Mouse (Mus musculus): ENCODE measurements around the gene Ypel2. TPM values are rescaled to one million over a fixed set of nuclear protein-coding genes. Genes with fewer than 3 reads are reported as not detected.

The Ypel2 gene
- polyA plus RNA-seq, 1 experiment from 2014 or later, result 7.7 TPM

DNA sequence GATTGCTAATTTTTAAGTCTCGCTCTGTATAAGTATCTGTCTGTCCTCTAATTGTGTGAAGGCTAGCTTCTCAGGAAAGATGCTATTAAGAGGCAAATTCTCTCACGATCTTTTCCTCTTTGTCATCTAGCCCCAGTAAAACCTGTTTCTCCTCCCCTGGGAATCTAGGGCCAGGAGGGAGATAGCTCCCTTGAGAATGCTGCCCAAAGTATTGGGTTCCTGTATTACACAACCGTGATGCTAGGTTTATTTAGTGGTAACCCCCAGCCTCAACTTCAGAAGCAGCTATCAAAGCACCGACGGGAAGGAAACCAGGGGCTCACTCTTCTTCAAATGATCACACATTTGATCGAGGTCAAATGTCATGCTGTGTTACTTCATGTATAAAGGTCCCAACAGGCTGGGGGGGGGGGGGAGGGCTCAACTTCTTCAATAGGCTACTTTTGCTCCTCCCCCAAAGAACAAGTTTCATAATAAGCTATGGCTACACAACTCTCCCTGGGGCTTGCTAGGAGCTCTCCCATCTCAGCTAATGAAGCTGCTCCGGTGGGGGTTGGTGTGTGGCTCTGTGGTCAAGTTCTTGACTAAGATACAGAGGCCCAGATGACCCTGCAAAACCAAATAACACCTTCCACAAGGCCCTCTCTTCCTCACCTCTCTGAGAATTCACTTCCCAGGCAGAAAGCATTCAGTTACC is 22.3 kb downstream of the Ypel2 start:
- ATAC-seq (ENCODE audit: insufficient read depth, low FRiP score, low read depth), result no peak
- 64% methylated on average over 7 of the region's 7 CpGs for WGBS
- H3K4me1 ChIP-seq, result peaks cover 18% of the 10 kb centered on the region

DNA sequence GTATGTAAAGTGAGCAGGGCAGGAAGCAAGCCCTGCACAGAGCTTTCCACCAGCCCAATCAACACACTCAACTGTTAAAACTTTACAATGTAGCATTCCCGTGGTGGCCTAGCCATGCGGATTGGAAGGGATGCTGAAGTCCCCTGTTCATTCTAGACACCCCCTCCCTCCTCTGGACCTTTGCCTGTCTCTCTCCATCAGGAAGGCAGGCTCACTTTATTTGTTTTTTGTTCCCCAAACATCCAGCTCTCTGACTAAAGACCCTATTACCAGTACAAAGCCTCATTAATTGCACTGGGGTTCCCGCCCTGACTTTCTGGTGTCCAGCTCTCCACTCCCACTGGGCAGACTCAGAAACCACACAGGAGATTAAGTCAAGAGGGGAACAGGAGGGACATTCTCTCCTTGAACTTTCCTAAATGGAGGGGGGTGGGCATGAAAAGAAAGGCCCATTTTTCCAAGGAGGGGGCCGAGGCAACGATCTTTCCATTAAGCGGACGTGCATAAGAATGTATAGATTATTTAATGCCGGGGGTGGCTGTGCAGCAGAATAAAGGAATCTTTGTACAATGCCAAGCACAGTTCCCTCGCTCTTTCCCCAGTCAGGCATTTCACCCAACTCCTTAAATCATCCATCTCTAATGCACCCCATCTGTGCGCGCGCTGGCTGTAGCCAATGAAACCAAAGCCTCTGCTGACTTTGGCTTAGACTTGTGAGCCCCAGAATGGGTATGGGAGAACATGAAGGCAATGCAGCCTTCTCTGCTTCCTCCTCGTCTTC is 24.3 kb downstream of the Ypel2 start:
- no peak for ATAC-seq (ENCODE audit: insufficient read depth, low FRiP score, low read depth)

More for the DNA sequence above, 22.3 kb downstream of the Ypel2 start:
- H3K9ac ChIP-seq, result no peak overlapping the region
- H3K4me2 ChIP-seq, result no peak overlapping the region
- H3K9me3 ChIP-seq, result no peaks in the 10 kb centered on the region
- H3K36me3 ChIP-seq, result no peaks in the 10 kb centered on the region
- H3K27me3 ChIP-seq (replicated peaks), result no peaks in the 10 kb centered on the region
- H3K27ac ChIP-seq, result no peak overlapping the region
- H3K4me3 ChIP-seq (replicated peaks), result no peak overlapping the region

DNA sequence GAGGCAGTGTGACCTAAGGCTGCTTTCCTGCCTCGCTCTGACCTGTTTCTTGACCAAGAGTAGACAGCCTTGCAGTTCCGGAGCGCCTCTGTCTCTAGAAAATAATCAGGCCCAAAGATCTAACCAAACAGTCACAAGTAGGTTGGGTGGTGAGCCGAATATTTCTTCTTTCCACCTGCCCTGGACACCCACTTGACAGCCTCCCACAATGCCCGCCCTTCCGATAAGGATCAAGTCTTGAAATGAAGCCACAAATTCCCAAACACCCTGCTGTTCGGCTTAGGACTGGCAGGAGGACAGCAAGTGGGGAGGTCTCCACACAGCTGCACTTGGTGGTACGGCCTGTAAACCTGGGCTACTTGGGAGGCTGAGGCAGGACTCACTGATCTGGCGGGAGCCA is 26.0 kb downstream of the Ypel2 start:
- peaks cover 15% of the 10 kb centered on the region for H3K4me1 ChIP-seq
- no peak overlapping the region for H3K9ac ChIP-seq
- H3K36me3 ChIP-seq, result no peaks in the 10 kb centered on the region
- no peak overlapping the region for H3K4me3 ChIP-seq (replicated peaks)
- no peak for ATAC-seq (ENCODE audit: insufficient read depth, low FRiP score, low read depth)
- no peaks in the 10 kb centered on the region for H3K27me3 ChIP-seq (replicated peaks)
- no peak overlapping the region for H3K4me2 ChIP-seq
- H3K9me3 ChIP-seq, result no peaks in the 10 kb centered on the region
- H3K27ac ChIP-seq, result no peak overlapping the region
- 90% methylated on average over 9 of the region's 9 CpGs for WGBS

More for the DNA sequence above, 24.3 kb downstream of the Ypel2 start:
- no peaks in the 10 kb centered on the region for H3K9me3 ChIP-seq
- no peaks in the 10 kb centered on the region for H3K36me3 ChIP-seq
- no peak overlapping the region for H3K4me2 ChIP-seq
- no peak overlapping the region for H3K9ac ChIP-seq
- peaks cover 23% of the 10 kb centered on the region for H3K4me1 ChIP-seq
- no peak overlapping the region for H3K4me3 ChIP-seq (replicated peaks)
- peak overlapping the region; percentile 16 for H3K27ac ChIP-seq
- no peaks in the 10 kb centered on the region for H3K27me3 ChIP-seq (replicated peaks)
- 69% methylated on average over 13 of the region's 13 CpGs for WGBS

DNA sequence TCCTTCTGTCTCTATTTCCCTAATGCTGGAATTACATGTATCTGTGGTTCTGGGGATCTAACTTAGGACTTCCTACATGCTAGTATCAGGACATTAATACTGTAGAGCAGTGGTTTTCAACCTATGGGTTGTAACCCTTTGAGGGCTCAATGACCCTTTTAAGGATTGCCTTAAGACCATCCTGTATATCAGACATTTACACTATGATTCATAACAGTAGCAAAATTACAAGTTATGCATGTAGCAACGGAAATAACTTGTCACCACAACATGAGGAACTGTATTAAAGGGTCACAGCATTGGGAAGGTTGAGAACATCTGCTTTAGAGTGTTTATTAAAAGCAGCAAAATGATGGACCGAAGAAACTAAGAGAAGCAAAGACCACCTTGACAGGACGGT is 26.8 kb downstream of the Ypel2 start:
- Histone ChIP-seq H3K4me1 (peaks cover 24% of the 10 kb centered on the region), H3K27ac (no peak overlapping the region), H3K9ac (no peak overlapping the region), H3K4me3 (replicated peaks) (no peak overlapping the region), H3K4me2 (no peak overlapping the region), H3K27me3 (replicated peaks) (no peaks in the 10 kb centered on the region), H3K9me3 (no peaks in the 10 kb centered on the region), H3K36me3 (no peaks in the 10 kb centered on the region)
- ATAC-seq (ENCODE audit: insufficient read depth, low FRiP score, low read depth), result no peak
- 85% methylated on average over 3 of the region's 3 CpGs for WGBS

DNA sequence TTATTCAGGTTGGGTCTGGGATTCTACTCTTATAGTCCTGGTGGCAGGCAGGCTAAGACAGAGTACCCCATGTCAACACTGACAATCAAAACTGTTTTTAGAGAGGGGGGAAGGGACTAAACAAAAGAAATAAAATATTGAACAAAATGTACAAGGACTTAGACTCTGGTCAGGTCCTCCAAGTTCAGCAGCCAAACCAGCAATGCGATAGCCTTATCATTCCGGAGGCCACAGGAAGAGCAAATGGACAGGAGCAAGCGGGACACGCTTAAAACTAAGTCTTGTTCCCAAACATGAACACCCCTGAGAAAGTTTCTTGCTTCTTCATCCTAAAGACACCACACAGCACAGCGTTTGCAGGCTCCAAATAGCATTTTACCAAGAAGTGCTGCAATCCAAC is 28.4 kb downstream of the Ypel2 start:
- no peaks in the 10 kb centered on the region for H3K27me3 ChIP-seq (replicated peaks)
- 90% methylated on average over 5 of the region's 5 CpGs for WGBS
- H3K4me2 ChIP-seq, result no peak overlapping the region
- no peaks in the 10 kb centered on the region for H3K36me3 ChIP-seq
- no peak overlapping the region for H3K9ac ChIP-seq
- H3K4me3 ChIP-seq (replicated peaks), result no peak overlapping the region
- no peak overlapping the region for H3K27ac ChIP-seq
- ATAC-seq (ENCODE audit: insufficient read depth, low FRiP score, low read depth), result no peak
- H3K9me3 ChIP-seq, result no peaks in the 10 kb centered on the region
- peaks cover 35% of the 10 kb centered on the region for H3K4me1 ChIP-seq

DNA sequence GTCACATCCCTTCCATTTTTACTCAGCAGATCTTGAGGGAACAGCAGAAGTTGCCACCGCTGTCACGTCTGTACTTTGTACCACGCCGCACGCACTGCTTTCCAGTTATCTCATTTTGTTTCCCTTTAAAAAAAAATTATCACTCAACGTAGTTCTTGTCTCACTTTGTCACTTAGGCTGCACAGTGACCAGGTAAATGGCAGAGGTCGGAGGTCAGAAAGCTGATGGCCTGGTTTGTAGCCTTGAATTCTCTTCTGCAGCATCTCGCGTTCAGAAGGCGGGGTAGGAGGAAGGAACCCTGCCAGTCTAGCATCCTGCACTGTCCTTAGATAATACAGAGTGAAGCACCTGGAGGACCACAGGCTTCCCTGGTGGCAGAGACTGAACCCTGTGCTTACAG is 29.8 kb downstream of the Ypel2 start:
- H3K4me1 ChIP-seq, result peaks cover 49% of the 10 kb centered on the region
- H3K9me3 ChIP-seq, result no peaks in the 10 kb centered on the region
- H3K27ac ChIP-seq, result no peak overlapping the region
- no peaks in the 10 kb centered on the region for H3K27me3 ChIP-seq (replicated peaks)
- no peak overlapping the region for H3K4me3 ChIP-seq (replicated peaks)
- WGBS, result 76% methylated on average over 10 of the region's 10 CpGs
- H3K9ac ChIP-seq, result no peak overlapping the region
- no peaks in the 10 kb centered on the region for H3K36me3 ChIP-seq
- no peak overlapping the region for H3K4me2 ChIP-seq
- ATAC-seq (ENCODE audit: insufficient read depth, low FRiP score, low read depth), result no peak

DNA sequence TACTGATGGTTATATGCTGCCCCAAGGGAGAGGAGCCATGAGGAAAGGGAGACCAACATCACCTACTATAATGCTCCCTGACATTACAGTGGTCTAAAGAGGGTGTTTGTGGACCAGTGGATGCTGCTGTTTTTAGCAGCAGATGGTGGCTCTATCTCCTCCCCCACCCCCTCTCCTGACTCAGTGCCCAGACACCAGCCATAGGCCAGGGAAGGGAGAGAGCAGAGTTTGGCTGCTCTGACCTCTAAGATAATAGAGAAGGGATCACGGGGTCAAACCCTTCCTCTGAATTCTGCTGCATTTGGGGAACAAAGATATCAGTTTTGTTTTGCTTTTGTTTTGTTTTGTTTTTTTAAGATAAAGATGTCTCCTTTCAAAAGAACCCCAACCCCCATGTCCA is 30.5 kb downstream of the Ypel2 start:
- Histone ChIP-seq H3K4me1 (peaks cover 56% of the 10 kb centered on the region), H3K27ac (0 out of 2 replicates have a peak overlapping the region, but pooled peaks have one; percentile 80), H3K4me2 (no peak overlapping the region), H3K4me3 (replicated peaks) (no peak overlapping the region), H3K9ac (no peak overlapping the region), H3K36me3 (no peaks in the 10 kb centered on the region), H3K27me3 (replicated peaks) (no peaks in the 10 kb centered on the region), H3K9me3 (no peaks in the 10 kb centered on the region)
- 32% methylated on average over 1 of the region's 1 CpGs for WGBS
- no peak for ATAC-seq (ENCODE audit: insufficient read depth, low FRiP score, low read depth)

DNA sequence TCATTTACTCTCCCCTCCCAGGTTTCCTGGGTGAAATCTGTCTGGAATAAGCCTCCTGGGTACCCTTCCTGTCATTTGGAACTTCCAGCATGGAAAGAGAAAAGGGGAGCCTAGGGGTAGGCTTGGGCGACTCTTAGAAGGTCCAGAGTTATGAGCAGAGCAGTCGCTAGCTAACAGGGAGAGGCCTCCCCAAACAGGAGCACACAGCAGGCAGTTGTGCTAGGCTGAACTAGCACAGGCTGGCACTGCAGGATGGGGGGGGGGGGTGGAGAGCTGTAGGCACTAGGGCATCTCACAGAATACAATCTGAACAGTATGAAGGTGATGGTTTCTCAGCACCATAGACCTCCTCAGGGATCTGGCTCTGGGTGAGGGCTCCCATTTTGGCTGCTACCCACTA is 31.1 kb downstream of the Ypel2 start:
- Histone ChIP-seq H3K4me1 (peaks cover 61% of the 10 kb centered on the region), H3K4me2 (peak overlapping the region; percentile 32; the same call in 1 of the 2 replicates), H3K36me3 (no peaks in the 10 kb centered on the region), H3K9ac (no peak overlapping the region), H3K27me3 (replicated peaks) (no peaks in the 10 kb centered on the region), H3K4me3 (replicated peaks) (no peak overlapping the region), H3K27ac (peak overlapping the region; percentile 80), H3K9me3 (no peaks in the 10 kb centered on the region)
- whole genome bisulfite sequencing, result 40% methylated on average over 2 of the region's 2 CpGs
- peak; percentile 19; the same call in 1 of the 2 replicates for ATAC-seq (ENCODE audit: insufficient read depth, low FRiP score, low read depth)

DNA sequence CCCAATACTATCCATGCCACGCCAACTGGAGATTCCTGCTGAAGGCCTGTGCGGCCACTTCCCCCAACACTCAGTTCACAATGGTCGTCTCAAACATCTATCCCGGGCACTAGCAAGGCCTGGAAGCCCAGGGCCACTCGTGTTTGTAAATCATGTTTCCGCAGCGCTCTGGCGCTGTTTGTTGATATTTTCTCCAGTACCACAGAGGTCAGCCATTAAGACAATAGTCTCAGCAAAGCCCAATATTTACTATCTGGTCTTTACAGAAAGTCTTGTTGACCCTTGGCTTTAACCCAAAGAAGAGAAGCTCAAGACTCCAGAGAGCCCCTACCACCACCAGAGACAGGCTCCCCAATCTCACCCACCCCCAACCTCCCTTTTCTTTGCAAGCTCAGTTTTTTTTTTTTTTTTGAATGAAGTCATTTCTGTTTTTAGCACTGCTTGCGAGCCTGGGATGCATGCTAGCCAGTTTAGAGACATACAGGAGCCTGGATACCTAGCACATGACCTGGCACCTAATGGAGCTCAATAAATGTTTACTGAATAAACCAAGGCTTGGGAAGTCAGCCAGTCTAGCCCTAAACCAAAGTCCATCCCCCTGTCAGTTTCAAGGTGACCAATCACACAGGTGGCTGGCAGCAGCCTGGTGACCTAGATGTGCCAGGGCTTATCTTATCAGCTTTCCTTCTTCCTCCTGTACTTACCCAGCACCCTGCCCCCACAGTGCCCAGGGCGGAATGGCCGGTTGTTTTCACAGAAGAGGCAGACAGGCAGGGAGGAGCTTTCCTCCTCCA is 31.8 kb downstream of the Ypel2 start:
- ATAC-seq (ENCODE audit: insufficient read depth, low FRiP score, low read depth), result peak; percentile 90
- H3K27ac ChIP-seq, result peak overlapping the region; percentile 80
- H3K4me1 ChIP-seq, result peaks cover 65% of the 10 kb centered on the region
- 35% methylated on average over 11 of the region's 11 CpGs for WGBS
- peak overlapping the region; percentile 32 for H3K4me2 ChIP-seq
- H3K36me3 ChIP-seq, result no peaks in the 10 kb centered on the region
- no peak overlapping the region for H3K9ac ChIP-seq
- H3K27me3 ChIP-seq (replicated peaks), result no peaks in the 10 kb centered on the region
- H3K9me3 ChIP-seq, result no peaks in the 10 kb centered on the region
- no peak overlapping the region for H3K4me3 ChIP-seq (replicated peaks)

DNA sequence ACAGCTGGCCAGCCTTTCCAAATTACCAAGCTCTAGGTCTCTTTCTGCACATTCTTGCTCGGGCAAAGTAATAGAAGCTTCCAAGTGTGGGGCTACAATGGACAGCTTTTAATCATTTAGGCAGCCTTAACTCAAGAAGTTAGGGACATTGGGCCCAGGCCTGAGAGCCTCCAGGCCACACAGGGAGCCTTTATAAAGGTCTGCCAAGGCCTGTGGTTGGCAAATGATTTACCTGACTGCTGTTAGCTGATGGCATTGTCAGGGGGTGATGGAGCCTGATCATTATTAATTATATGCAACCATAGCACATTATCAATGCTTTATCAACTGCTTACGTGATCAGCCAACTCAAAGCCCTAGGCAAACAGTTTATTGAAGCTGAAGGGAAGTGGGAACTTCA is 33.2 kb downstream of the Ypel2 start:
- 49% methylated on average over 2 of the region's 2 CpGs for WGBS
- peaks cover 70% of the 10 kb centered on the region for H3K4me1 ChIP-seq
- H3K4me2 ChIP-seq, result no peak overlapping the region
- ATAC-seq (ENCODE audit: insufficient read depth, low FRiP score, low read depth), result no peak
- H3K4me3 ChIP-seq (replicated peaks), result no peak overlapping the region
- no peak overlapping the region for H3K9ac ChIP-seq
- H3K9me3 ChIP-seq, result no peaks in the 10 kb centered on the region
- no peaks in the 10 kb centered on the region for H3K36me3 ChIP-seq
- H3K27ac ChIP-seq, result peak overlapping the region; percentile 80
- H3K27me3 ChIP-seq (replicated peaks), result no peaks in the 10 kb centered on the region

DNA sequence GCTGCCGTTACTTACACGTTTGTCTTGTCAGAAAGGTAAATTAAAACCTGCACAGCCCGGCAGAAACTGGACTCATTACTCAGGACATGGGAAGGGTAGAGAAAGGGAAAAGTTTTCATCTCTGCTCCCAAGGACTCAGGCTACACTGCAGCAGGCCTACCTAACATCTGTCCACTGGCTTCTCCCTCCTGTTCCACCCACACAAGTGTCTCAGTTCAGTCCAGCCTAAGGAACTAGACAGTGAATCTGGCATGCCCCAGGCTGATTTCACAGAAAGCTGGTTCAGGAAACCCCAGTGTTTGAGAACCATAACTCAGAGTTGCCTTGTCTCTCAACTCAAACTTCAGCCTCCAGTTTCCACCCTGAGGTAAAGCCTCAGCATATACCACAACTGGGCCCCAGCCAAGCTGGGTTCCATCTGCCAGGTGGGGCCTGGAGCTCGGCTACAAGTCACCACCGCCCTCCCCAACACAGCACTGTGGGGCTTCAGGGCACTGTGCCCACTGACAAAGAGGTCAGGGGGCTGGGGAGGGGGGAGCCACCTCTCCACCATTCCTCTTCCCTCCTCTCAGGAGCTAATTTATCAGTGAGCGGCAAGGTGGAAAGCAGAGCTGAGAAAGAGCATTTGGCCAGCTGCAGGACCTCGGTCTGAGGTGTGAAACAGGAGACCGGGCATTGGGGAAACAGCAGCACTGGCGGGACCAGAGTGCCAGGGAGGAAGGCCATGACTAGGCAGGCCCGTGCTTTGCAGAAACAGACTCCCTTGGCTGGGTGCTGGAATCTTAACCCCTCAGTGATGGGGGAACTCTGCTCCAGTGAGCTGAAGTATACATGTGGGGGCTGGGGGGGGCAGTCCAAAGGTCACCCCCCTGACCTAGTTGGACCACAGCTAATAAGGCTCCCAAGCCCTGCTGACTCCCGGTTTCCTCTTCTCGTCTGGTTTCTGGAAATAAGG is 34.5 kb downstream of the Ypel2 start:
- Histone ChIP-seq H3K36me3 (no peaks in the 10 kb centered on the region), H3K27me3 (replicated peaks) (no peaks in the 10 kb centered on the region), H3K4me2 (no peak overlapping the region), H3K9ac (no peak overlapping the region), H3K9me3 (no peaks in the 10 kb centered on the region), H3K4me1 (peaks cover 76% of the 10 kb centered on the region), H3K4me3 (replicated peaks) (no peak overlapping the region), H3K27ac (peak overlapping the region; percentile 76)
- no peak for ATAC-seq (ENCODE audit: insufficient read depth, low FRiP score, low read depth)
- WGBS, result 36% methylated on average over 12 of the region's 12 CpGs

Measured in stomach, embryonic 15.5 days (tissue).